Mouse (Mus musculus) liver, embryonic 12.5 days (tissue): ENCODE measurements around the gene Iqsec1. TPM values are rescaled to one million over a fixed set of nuclear protein-coding genes. Genes with fewer than 3 reads are reported as not detected.

Experiments used
- ATAC-seq: fragments of 200-750 bp; cut with Nextera tagmentation; 2 replicates; pipeline ENCODE4 v1.8.0; 2017; ENCODE audit warnings: moderate number of reproducible peaks, mild to moderate bottlenecking, moderate library complexity
- H3K27ac ChIP-seq: fragments of 300-500 bp; sonication (generic); 2 replicates; pipeline ENCODE4 v1.5.1; 2016; ENCODE audit warnings: mild to moderate bottlenecking
- H3K27me3 ChIP-seq: fragments of 300-500 bp; sonication (generic); replicated peaks from 2 replicates; pipeline ENCODE4 v1.6.1; 2016; ENCODE audit warnings: mild to moderate bottlenecking, moderate library complexity
- H3K36me3 ChIP-seq: fragments of 300-500 bp; sonication (generic); 2 replicates; pipeline ENCODE4 v1.6.1; 2016; ENCODE audit warnings: mild to moderate bottlenecking, moderate library complexity
- H3K4me1 ChIP-seq: fragments of 300-500 bp; sonication (generic); 2 replicates; pipeline ENCODE4 v1.6.1; 2016
- H3K4me2 ChIP-seq: fragments of 300-500 bp; sonication (generic); 2 replicates; pipeline ENCODE4 v1.6.1; 2016; ENCODE audit warnings: mild to moderate bottlenecking, moderate library complexity
- H3K4me3 ChIP-seq: fragments of 300-500 bp; sonication (generic); 2 replicates; pipeline ENCODE4 v1.5.1; 2016; ENCODE audit warnings: mild to moderate bottlenecking, moderate library complexity
- H3K9ac ChIP-seq: fragments of 300-500 bp; sonication (generic); 2 replicates; pipeline ENCODE4 v1.6.1; 2016; ENCODE audit warnings: mild to moderate bottlenecking, moderate library complexity
- H3K9me3 ChIP-seq: fragments of 300-500 bp; sonication (generic); replicated peaks from 2 replicates; pipeline ENCODE4 v1.6.1; 2016; ENCODE audit warnings: mild to moderate bottlenecking, moderate library complexity
- WGBS: fragments of 180-500 bp; shearing (Covaris S2); methylation state at CpG from one replicate; pipeline ENCODE4 v1.1.7; 2016; ENCODE audit not compliant: insufficient replicate concordance; 5-methylcytosine and 5-hydroxymethylcytosine counted together
- polyA plus RNA-seq: library from polyadenylated mRNA; unstranded; fragments of >200 nt; fragmentation: Nextera tagmentation; extraction: Ambion mirVana; gene quantifications from 2 replicates; pipeline ENCODE4 v1.2.1, GENCODE M21; 2016

Iqsec1 gene
- polyA plus RNA-seq, 1 experiment from 2014 or later = 3.9 TPM

DNA sequence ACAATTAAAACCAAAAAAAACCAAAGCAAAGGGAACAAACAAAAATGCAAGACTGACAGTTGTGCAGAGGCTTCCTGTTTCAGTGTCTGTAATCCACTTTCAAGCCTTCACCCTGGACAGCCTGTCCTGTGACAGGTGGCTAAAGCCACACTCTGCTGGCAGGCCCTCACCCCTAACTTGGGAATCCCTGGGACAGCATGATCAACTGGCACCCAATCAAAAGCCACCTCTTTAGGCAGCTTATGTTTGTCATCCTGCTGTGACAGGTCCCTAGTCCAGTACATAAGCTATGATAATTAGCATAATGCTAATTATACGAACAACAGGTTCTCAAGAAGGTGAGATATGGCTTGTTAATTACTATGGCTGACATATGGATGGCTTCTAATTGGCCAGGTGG, 40.4 kb downstream of the Iqsec1 start:
- H3K36me3 ChIP-seq = no peaks in the 10 kb centered on the region
- peaks cover 6% of the 10 kb centered on the region; the same call in 1 of the 2 replicates for H3K4me1 ChIP-seq
- H3K27me3 ChIP-seq = no peaks in the 10 kb centered on the region; the same call in 1 of the 2 replicates
- WGBS = 62% methylated on average over 1 of the region's 1 CpGs
- no peak overlapping the region for H3K9ac ChIP-seq
- H3K27ac ChIP-seq = no peak overlapping the region
- no peaks in the 10 kb centered on the region for H3K9me3 ChIP-seq
- no peak overlapping the region for H3K4me3 ChIP-seq
- no peak for ATAC-seq
- H3K4me2 ChIP-seq = no peak overlapping the region

DNA sequence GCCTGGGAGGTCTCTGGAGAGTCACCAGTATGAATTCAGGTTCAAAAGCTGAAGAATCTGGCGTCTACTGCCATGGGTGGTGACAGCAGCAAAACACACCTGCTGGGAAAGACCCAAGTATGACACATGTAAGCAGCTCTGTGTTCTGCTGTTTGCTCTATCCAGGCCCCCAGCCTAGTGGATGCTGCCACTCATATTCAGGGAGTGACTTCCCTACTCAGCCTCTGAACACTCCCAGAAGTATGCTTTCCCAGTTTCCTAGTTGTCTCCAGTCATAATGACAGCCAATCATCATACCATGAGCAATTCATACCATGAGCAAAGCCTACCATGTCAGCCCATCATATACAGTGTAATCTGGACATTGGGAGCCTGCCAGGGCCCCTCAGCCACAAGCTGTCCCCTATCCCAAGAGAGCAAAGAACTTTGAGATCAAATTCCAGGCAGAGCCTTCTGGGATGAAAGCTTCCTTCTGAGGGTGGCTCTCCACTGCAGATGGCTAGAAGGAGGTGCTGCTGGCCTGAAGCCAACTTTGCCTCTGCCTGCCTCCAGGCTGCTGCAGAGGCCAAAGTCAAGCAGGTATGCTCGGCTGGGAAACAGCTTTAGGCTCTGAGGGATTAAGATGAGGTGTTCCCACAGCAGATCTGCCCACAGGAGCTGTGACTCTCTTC, 42.8 kb downstream of the Iqsec1 start:
- Histone ChIP-seq H3K4me1 (peaks cover 18% of the 10 kb centered on the region), H3K4me3 (no peak overlapping the region), H3K36me3 (no peaks in the 10 kb centered on the region), H3K9ac (no peak overlapping the region), H3K27me3 (no peaks in the 10 kb centered on the region; the same call in 1 of the 2 replicates), H3K4me2 (no peak overlapping the region), H3K9me3 (no peaks in the 10 kb centered on the region), H3K27ac (no peak overlapping the region)
- 56% methylated on average over 2 of the region's 2 CpGs for WGBS
- no peak for ATAC-seq

DNA sequence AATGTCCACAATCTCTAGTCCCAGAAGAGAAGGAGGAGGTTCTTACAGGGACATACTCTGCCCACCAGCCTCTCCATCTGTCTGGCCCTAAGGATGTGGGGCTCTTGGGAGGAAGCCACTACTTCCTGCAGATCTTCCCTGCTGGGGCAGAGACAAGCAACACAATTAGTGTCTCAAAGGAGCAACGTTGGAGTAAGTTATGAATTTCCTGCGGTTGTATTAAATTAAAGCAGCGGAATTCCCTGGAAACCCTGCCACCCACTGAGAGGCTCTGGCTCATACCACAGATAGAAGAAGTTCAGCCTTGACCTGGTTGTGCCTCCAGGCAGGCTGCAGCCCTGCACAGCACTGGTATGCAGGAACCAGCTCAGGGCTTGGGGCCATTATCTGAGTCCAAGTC, 47.2 kb downstream of the Iqsec1 start:
- WGBS = 9% methylated on average over 3 of the region's 3 CpGs
- Histone ChIP-seq H3K9me3 (no peaks in the 10 kb centered on the region), H3K4me1 (peaks cover 30% of the 10 kb centered on the region), H3K36me3 (no peaks in the 10 kb centered on the region), H3K9ac (no peak overlapping the region), H3K27me3 (no peaks in the 10 kb centered on the region), H3K4me3 (no peak overlapping the region), H3K4me2 (no peak overlapping the region), H3K27ac (no peak overlapping the region)
- ATAC-seq = no peak

DNA sequence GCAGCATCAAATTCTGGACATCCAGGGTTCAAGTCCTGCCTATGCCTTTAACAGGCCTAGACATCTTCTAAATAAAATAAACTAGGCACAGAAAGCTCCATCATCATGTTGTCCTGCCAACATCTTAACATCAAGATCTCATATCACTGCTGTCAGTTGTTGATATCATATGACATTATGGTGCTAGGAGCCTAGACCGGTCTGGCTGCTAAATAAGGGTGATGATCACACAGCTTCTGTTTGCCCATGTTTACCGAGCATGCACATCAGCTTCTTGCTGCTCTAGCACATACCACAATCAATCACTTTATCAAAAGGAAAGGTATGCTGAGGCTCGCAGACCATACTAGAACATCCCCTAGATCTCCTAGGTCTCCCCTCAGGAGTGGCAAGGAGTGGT, 54.8 kb downstream of the Iqsec1 start:
- H3K4me3 ChIP-seq = no peak overlapping the region
- H3K27ac ChIP-seq = no peak overlapping the region
- no peak for ATAC-seq
- peaks cover 6% of the 10 kb centered on the region; the same call in 1 of the 2 replicates for H3K27me3 ChIP-seq
- 74% methylated on average over 3 of the region's 3 CpGs for WGBS
- H3K9ac ChIP-seq = no peak overlapping the region
- peaks cover 2% of the 10 kb centered on the region for H3K4me1 ChIP-seq
- no peaks in the 10 kb centered on the region for H3K36me3 ChIP-seq
- H3K9me3 ChIP-seq = no peaks in the 10 kb centered on the region
- no peak overlapping the region for H3K4me2 ChIP-seq

GRCm38 (mm10) chr6:90928806-90929205, 59.7 kb downstream of the Iqsec1 start:
- no peaks in the 10 kb centered on the region for H3K9me3 ChIP-seq
- no peak for ATAC-seq
- 63% methylated on average over 2 of the region's 2 CpGs for WGBS
- H3K27ac ChIP-seq = no peak overlapping the region
- H3K4me2 ChIP-seq = no peak overlapping the region
- H3K4me1 ChIP-seq = no peaks in the 10 kb centered on the region
- H3K27me3 ChIP-seq = 0 out of 2 replicates have a peak, but pooled peaks cover 5% of the 10 kb centered on the region
- no peak overlapping the region for H3K4me3 ChIP-seq
- no peak overlapping the region for H3K9ac ChIP-seq
- no peaks in the 10 kb centered on the region for H3K36me3 ChIP-seq

DNA sequence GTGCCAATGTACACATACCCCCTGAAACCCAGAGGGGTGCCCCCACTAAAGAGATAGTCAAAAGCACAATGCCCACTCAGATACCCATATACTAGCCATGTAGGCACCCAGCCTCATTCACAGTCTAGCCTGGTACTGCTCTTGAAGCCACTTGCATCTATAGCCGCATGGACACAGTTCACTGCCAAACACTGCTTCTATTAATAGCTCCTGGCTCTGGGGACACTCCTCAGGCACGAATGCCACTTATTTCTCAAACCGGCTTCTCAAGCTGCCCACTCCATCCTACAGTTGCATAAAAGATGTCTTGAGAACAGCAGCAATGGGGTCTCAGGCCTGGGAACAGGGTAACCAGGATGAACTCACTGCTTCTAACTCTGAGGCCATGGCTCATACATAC, 63.0 kb downstream of the Iqsec1 start:
- Histone ChIP-seq H3K36me3 (no peaks in the 10 kb centered on the region), H3K4me2 (no peak overlapping the region), H3K4me1 (no peaks in the 10 kb centered on the region), H3K27me3 (peaks cover 6% of the 10 kb centered on the region; the same call in 1 of the 2 replicates), H3K4me3 (no peak overlapping the region), H3K9ac (no peak overlapping the region), H3K27ac (no peak overlapping the region), H3K9me3 (no peaks in the 10 kb centered on the region)
- no peak for ATAC-seq
- WGBS = 71% methylated on average over 3 of the region's 3 CpGs

- WGBS = 75% methylated on average over 3 of the region's 3 CpGs
- H3K36me3 ChIP-seq = no peaks in the 10 kb centered on the region
- no peak for ATAC-seq
- no peak overlapping the region for H3K4me3 ChIP-seq
- no peak overlapping the region for H3K27ac ChIP-seq
- no peak overlapping the region for H3K4me2 ChIP-seq
- H3K9me3 ChIP-seq = no peaks in the 10 kb centered on the region
- no peak overlapping the region for H3K9ac ChIP-seq
- peaks cover 6% of the 10 kb centered on the region; the same call in 1 of the 2 replicates for H3K27me3 ChIP-seq
- H3K4me1 ChIP-seq = no peaks in the 10 kb centered on the region
Observed at GRCm38 (mm10) chr6:90924796-90925195, 63.7 kb downstream of the Iqsec1 start.

GRCm38 (mm10) chr6:90924379-90924778, 64.1 kb downstream of the Iqsec1 start:
- Histone ChIP-seq H3K4me3 (no peak overlapping the region), H3K9me3 (no peaks in the 10 kb centered on the region), H3K27ac (no peak overlapping the region), H3K9ac (no peak overlapping the region), H3K4me1 (no peaks in the 10 kb centered on the region), H3K36me3 (no peaks in the 10 kb centered on the region), H3K27me3 (peaks cover 6% of the 10 kb centered on the region; the same call in 1 of the 2 replicates), H3K4me2 (no peak overlapping the region)
- ATAC-seq = no peak
- WGBS = 58% methylated on average over 4 of the region's 4 CpGs

DNA sequence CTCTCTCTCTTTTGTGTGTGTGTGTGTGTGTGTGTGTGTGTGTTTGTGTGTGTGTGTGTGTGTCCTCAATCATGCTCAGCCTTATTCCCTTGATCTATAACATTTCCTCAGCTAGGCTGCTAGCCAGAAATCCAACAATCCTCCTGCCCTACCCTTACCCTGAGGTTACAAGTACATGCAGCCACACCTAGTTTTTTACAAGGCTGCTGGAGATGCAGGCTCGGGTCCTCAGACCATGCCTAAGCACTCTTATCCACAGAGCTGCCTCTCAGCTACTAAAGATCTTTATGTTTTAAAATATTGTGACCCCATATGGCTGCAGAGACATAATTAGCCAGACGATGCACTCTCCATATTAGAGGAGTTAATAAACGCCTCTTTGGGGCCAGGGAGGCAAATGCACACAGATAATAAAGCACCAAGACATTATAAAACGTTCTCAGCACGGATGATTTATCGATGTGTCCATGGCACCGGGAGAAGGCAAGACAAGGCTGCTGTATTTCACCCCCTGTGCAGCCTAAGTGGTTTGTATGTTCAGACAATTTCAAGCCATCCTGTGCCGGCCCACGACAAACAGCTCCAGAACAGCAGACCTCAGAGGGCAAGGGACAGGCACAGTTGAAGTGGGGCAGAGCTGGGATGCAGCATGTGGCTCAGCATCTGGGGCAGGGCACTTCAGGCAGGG, 67.1 kb downstream of the Iqsec1 start:
- 60% methylated on average over 9 of the region's 9 CpGs for WGBS
- Histone ChIP-seq H3K4me2 (no peak overlapping the region), H3K4me3 (no peak overlapping the region), H3K36me3 (no peaks in the 10 kb centered on the region), H3K27me3 (peaks cover 6% of the 10 kb centered on the region; the same call in 1 of the 2 replicates), H3K4me1 (no peaks in the 10 kb centered on the region), H3K9ac (no peak overlapping the region), H3K27ac (no peak overlapping the region), H3K9me3 (no peaks in the 10 kb centered on the region)
- no peak for ATAC-seq

DNA sequence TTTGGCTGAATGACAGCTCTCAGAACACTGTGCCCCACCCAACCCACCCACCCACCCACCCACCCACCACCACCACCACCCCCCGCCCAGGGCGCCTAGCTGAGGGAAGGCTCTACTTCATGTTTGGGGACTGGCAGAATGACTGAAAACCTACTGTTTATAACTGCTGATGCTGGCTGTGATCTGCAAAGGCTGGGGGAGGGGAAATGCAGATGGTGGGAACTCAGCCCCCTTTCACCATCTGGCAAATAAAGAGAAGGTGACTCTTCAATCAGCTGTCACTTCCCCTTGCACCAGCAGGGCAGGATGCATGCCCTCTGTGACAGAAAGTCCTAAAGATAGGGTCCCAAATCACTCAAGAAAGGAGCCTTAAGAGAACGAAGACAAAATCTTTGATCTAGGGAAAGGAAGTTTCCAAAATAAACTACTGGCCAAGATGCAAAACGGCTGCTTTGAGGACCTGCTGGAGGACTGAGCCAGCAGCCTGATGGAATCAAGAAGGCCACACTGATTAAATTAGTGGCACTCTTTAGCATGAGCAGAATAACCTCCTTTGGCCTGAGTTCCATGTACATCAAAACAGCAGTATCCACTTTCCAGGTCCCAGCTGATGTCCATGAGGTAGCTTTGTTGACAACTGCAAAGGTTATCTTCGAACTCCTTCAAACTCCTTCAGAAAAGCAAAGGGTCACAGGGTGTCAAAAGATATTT, 67.8 kb downstream of the Iqsec1 start:
- no peak overlapping the region for H3K4me3 ChIP-seq
- H3K36me3 ChIP-seq = no peaks in the 10 kb centered on the region
- no peaks in the 10 kb centered on the region for H3K9me3 ChIP-seq
- H3K27me3 ChIP-seq = peaks cover 6% of the 10 kb centered on the region; the same call in 1 of the 2 replicates
- H3K4me1 ChIP-seq = no peaks in the 10 kb centered on the region
- H3K4me2 ChIP-seq = no peak overlapping the region
- no peak overlapping the region for H3K27ac ChIP-seq
- no peak for ATAC-seq
- WGBS = 45% methylated on average over 5 of the region's 5 CpGs
- H3K9ac ChIP-seq = no peak overlapping the region

DNA sequence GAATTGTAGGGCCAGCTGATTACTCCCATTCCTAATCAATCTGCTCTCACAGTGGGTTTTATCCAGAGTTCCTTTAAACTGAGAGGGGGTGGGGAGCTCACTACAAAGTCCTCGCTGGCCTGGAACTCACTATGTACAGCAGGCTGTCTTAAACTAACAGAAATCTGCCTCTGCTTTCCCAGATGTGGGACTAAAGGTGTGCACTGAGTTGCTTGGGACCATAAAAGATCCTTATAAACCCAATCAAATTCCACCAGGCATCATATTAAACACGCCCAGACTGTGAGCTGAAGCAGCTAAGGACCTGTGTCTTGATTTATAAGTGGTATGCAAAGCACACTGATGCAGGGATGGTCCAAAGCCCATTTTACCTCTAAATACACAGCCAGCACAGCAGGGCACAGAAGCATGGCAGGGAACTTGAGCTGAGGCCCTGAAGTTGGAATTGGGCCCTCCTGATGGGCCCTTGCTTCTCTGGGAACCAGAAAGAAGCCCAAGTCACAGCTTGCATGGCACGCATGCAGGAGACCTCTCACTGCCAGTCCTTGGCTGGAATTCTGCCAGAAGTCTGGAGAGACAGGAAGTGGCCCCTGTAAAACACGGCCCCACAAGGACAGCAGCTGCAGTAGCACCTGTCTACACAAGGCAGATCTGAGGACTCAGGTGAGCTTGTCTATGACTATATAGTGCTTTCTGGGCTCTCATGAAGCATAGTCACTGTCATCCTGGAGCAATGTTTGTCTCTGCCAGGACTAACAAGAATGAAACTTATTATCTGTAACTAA, 68.7 kb downstream of the Iqsec1 start:
- H3K27me3 ChIP-seq = peaks cover 6% of the 10 kb centered on the region; the same call in 1 of the 2 replicates
- H3K36me3 ChIP-seq = no peaks in the 10 kb centered on the region
- H3K4me2 ChIP-seq = no peak overlapping the region
- 40% methylated on average over 4 of the region's 4 CpGs for WGBS
- no peaks in the 10 kb centered on the region for H3K4me1 ChIP-seq
- no peak overlapping the region for H3K4me3 ChIP-seq
- no peak overlapping the region for H3K9ac ChIP-seq
- no peaks in the 10 kb centered on the region for H3K9me3 ChIP-seq
- no peak overlapping the region for H3K27ac ChIP-seq
- ATAC-seq = no peak
